Mouse (Mus musculus): ENCODE measurements around the gene Ctxn2. TPM values are rescaled to one million over a fixed set of nuclear protein-coding genes. Genes with fewer than 3 reads are reported as not detected.
A peak's percentile ranks its signal among the peaks of the same experiment; 100 is the strongest.

Gene Ctxn2
- polyA plus RNA-seq, 1 experiment: not detected

GRCm38 (mm10) chr2:125187904-125188303 lies 51.4 kb downstream of the Ctxn2 start:
- Histone ChIP-seq H3K4me3 (replicated peaks) (no peak overlapping the region), H3K9me3 (peaks cover 10% of the 10 kb centered on the region), H3K27me3 (replicated peaks) (peaks cover 5% of the 10 kb centered on the region), H3K36me3 (replicated peaks; ENCODE audit: low read length) (no peaks in the 10 kb centered on the region), H3K4me1 (peaks cover 3% of the 10 kb centered on the region; the same call in 1 of the 2 replicates)
- TF ChIP-seq GATA1 (IDR thresholded peaks at IDR 0.05; ENCODE audit: borderline replicate concordance, low read length) (no peak), FLI1 (IDR thresholded peaks at IDR 0.05; ENCODE audit: low read length) (no peak)

- Histone ChIP-seq H3K4me3 (replicated peaks) (no peak overlapping the region), H3K9me3 (peaks cover 11% of the 10 kb centered on the region), H3K27me3 (replicated peaks) (peaks cover 7% of the 10 kb centered on the region), H3K36me3 (replicated peaks; ENCODE audit: low read length) (no peaks in the 10 kb centered on the region), H3K4me1 (peaks cover 5% of the 10 kb centered on the region; the same call in 1 of the 2 replicates)
- TF ChIP-seq FLI1 (IDR thresholded peaks at IDR 0.05; ENCODE audit: low read length) (no peak), GATA1 (IDR thresholded peaks at IDR 0.05; ENCODE audit: borderline replicate concordance, low read length) (no peak)
Measured at GRCm38 (mm10) chr2:125189197-125189596, 52.7 kb downstream of the Ctxn2 start.

- no peaks in the 10 kb centered on the region for H3K36me3 ChIP-seq (replicated peaks; ENCODE audit: low read length)
- peaks cover 5% of the 10 kb centered on the region; the same call in 1 of the 2 replicates for H3K4me1 ChIP-seq
- no peak for TF ChIP-seq GATA1 (IDR thresholded peaks at IDR 0.05; ENCODE audit: borderline replicate concordance, low read length)
- TF ChIP-seq FLI1 (IDR thresholded peaks at IDR 0.05; ENCODE audit: low read length): no peak
- peaks cover 7% of the 10 kb centered on the region for H3K27me3 ChIP-seq (replicated peaks)
- peak overlapping the region; percentile 44 for H3K4me3 ChIP-seq (replicated peaks)
- H3K9me3 ChIP-seq: peaks cover 11% of the 10 kb centered on the region
Measured at GRCm38 (mm10) chr2:125192905-125193304, 56.4 kb downstream of the Ctxn2 start.

- TF ChIP-seq FLI1 (IDR thresholded peaks at IDR 0.05; ENCODE audit: low read length) (no peak), GATA1 (IDR thresholded peaks at IDR 0.05; ENCODE audit: borderline replicate concordance, low read length) (no peak)
- peaks cover 9% of the 10 kb centered on the region for H3K9me3 ChIP-seq
- no peak overlapping the region for H3K4me3 ChIP-seq (replicated peaks)
- H3K27me3 ChIP-seq (replicated peaks): peaks cover 6% of the 10 kb centered on the region
- H3K36me3 ChIP-seq (replicated peaks; ENCODE audit: low read length): no peaks in the 10 kb centered on the region
- peaks cover 5% of the 10 kb centered on the region; the same call in 1 of the 2 replicates for H3K4me1 ChIP-seq
Measured at GRCm38 (mm10) chr2:125196771-125197170, 60.3 kb downstream of the Ctxn2 start.

Other genes starting within 250 kb of the Ctxn2 start
- gene Slc24a5, start 68.6 kb upstream of the Ctxn2 start, polyA plus RNA-seq (2012; ENCODE audit: insufficient read depth, low replicate concordance): 19.7 and 21.8 TPM in 2 replicates
- gene Myef2, start 13.0 kb upstream of the Ctxn2 start, polyA plus RNA-seq (2012; ENCODE audit: insufficient read depth, low replicate concordance): 5.3 and 9.5 TPM in 2 replicates
- not detected in 2 replicates for gene Slc12a1, start 15.8 kb downstream of the Ctxn2 start, polyA plus RNA-seq (2012; ENCODE audit: insufficient read depth, low replicate concordance)
- gene Dut, start 110.5 kb downstream of the Ctxn2 start, polyA plus RNA-seq (2012; ENCODE audit: insufficient read depth, low replicate concordance): 61.0 and 87.0 TPM in 2 replicates